Mouse (Mus musculus) lung, postnatal 0 days (tissue): Measurements from ENCODE around the gene Cysrt1.

Source experiments
- CTCF ChIP-seq: IDR thresholded peaks from 2 replicates; pipeline ENCODE4 v1.5.1; 2016; ENCODE audit warnings: antibody characterized with exemption, mild to moderate bottlenecking
- EP300 ChIP-seq: IDR thresholded peaks from 2 replicates; pipeline ENCODE4 v1.6.1; 2016; ENCODE audit warnings: antibody characterized with exemption, mild to moderate bottlenecking, control low read depth

DNA sequence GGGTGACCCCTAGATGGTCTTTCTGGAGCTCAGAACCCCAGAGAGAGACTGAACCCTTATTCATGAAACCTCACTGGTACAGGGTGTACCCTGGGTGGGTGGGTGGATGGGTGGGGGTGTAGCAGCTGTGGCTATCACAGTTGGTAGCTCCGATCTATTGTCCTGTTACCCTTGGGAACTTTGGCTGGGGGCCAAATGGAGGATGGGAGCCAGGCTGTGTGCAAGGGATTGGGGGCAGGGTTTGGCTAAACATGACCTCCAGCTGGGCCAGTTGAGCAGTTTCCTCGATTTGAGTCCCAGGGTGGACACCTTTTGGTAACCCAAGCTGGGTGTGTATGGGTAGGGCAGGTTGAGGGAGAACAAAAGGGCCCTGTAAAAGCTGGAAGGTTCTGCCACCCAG lies 24.5 kb upstream of the Cysrt1 start:
- no peak for TF ChIP-seq CTCF
- TF ChIP-seq EP300, result no peak
